Mouse (Mus musculus) heart, embryonic 12.5 days (tissue): ENCODE measurements around the gene Dpf3. TPM values are rescaled to one million over a fixed set of nuclear protein-coding genes. Genes with fewer than 3 reads are reported as not detected.

Experiments used
- ATAC-seq: fragments of 200-750 bp; cut with Nextera tagmentation; 2 replicates; pipeline ENCODE4 v1.8.0; 2017; ENCODE audit warnings: moderate TSS enrichment, moderate library complexity; ENCODE audit not compliant: insufficient number of reproducible peaks, low FRiP score
- H3K27ac ChIP-seq: fragments of 300-500 bp; sonication (generic); 2 replicates; pipeline ENCODE4 v1.5.1; 2016; ENCODE audit warnings: mild to moderate bottlenecking, moderate library complexity; ENCODE audit not compliant: poor library complexity, severe bottlenecking
- H3K27me3 ChIP-seq: fragments of 300-500 bp; sonication (generic); replicated peaks from 2 replicates; pipeline ENCODE4 v1.6.1; 2016; ENCODE audit warnings: mild to moderate bottlenecking, moderate library complexity
- H3K36me3 ChIP-seq: fragments of 300-500 bp; sonication (generic); 2 replicates; pipeline ENCODE4 v1.6.1; 2016; ENCODE audit warnings: mild to moderate bottlenecking, moderate library complexity
- H3K4me1 ChIP-seq: fragments of 300-500 bp; sonication (generic); replicated peaks from 2 replicates; pipeline ENCODE4 v1.6.1; 2016; ENCODE audit warnings: mild to moderate bottlenecking
- H3K4me2 ChIP-seq: fragments of 300-500 bp; sonication (generic); 2 replicates; pipeline ENCODE4 v1.6.1; 2016; ENCODE audit warnings: mild to moderate bottlenecking, moderate library complexity
- H3K4me3 ChIP-seq: fragments of 300-500 bp; sonication (generic); 2 replicates; pipeline ENCODE4 v1.5.1; 2016; ENCODE audit warnings: mild to moderate bottlenecking
- H3K9ac ChIP-seq: fragments of 300-500 bp; sonication (generic); 2 replicates; pipeline ENCODE4 v1.6.1; 2016; ENCODE audit warnings: mild to moderate bottlenecking, moderate library complexity
- H3K9me3 ChIP-seq: fragments of 300-500 bp; sonication (generic); replicated peaks from 2 replicates; pipeline ENCODE4 v1.6.1; 2016; ENCODE audit warnings: mild to moderate bottlenecking, moderate library complexity
- WGBS: fragments of 180-500 bp; shearing (Covaris S2); methylation state at CpG from one replicate; pipeline ENCODE4 v1.1.7; 2016; 5-methylcytosine and 5-hydroxymethylcytosine counted together
- polyA plus RNA-seq: library from polyadenylated mRNA; unstranded; fragments of >200 nt; fragmentation: Nextera tagmentation; extraction: Ambion mirVana; gene quantifications from 2 replicates; pipeline ENCODE4 v1.2.1, GENCODE M21; 2016

The Dpf3 gene
- polyA plus RNA-seq, 1 experiment from 2014 or later: 27.1 TPM

GRCm38 (mm10) chr12:83485911-83486670 lies 1.4 kb downstream of the Dpf3 start:
- Histone ChIP-seq H3K36me3 (no peaks in the 10 kb centered on the region), H3K4me2 (peak overlapping the region; percentile 95), H3K9me3 (no peaks in the 10 kb centered on the region; the same call in 1 of the 2 replicates), H3K27me3 (no peaks in the 10 kb centered on the region), H3K4me1 (peaks cover 32% of the 10 kb centered on the region), H3K9ac (peak overlapping the region; percentile 93), H3K27ac (peak overlapping the region; percentile 89), H3K4me3 (peak overlapping the region; percentile 82)
- no peak for ATAC-seq
- WGBS: under 1% methylated on average over 53 of the region's 53 CpGs

- Histone ChIP-seq H3K4me2 (peak overlapping the region; percentile 95), H3K4me1 (peaks cover 33% of the 10 kb centered on the region), H3K27ac (peak overlapping the region; percentile 89), H3K27me3 (no peaks in the 10 kb centered on the region), H3K9me3 (no peaks in the 10 kb centered on the region), H3K36me3 (peaks cover 3% of the 10 kb centered on the region; the same call in 1 of the 2 replicates), H3K9ac (peak overlapping the region; percentile 93), H3K4me3 (peak overlapping the region; percentile 82)
- 2% methylated on average over 24 of the region's 24 CpGs for WGBS
- ATAC-seq: no peak
Measured at GRCm38 (mm10) chr12:83484855-83485745, 2.4 kb downstream of the Dpf3 start.

GRCm38 (mm10) chr12:83483653-83484052 lies 3.9 kb downstream of the Dpf3 start:
- Histone ChIP-seq H3K27ac (peak overlapping the region; percentile 89), H3K4me3 (no peak overlapping the region)
- WGBS: 27% methylated on average over 5 of the region's 5 CpGs

GRCm38 (mm10) chr12:83481439-83481838 lies 6.1 kb downstream of the Dpf3 start:
- peak overlapping the region; percentile 58 for H3K27ac ChIP-seq
- ATAC-seq: no peak
- no peak overlapping the region for H3K4me3 ChIP-seq
- no peaks in the 10 kb centered on the region for H3K27me3 ChIP-seq
- no peak overlapping the region for H3K4me2 ChIP-seq
- WGBS: 60% methylated on average over 4 of the region's 4 CpGs
- no peaks in the 10 kb centered on the region for H3K9me3 ChIP-seq
- H3K36me3 ChIP-seq: peaks cover 5% of the 10 kb centered on the region; the same call in 1 of the 2 replicates
- no peak overlapping the region for H3K9ac ChIP-seq
- H3K4me1 ChIP-seq: peaks cover 47% of the 10 kb centered on the region

More at GRCm38 (mm10) chr12:83483653-83484052, 3.9 kb downstream of the Dpf3 start:
- Histone ChIP-seq H3K36me3 (peaks cover 5% of the 10 kb centered on the region; the same call in 1 of the 2 replicates), H3K9me3 (no peaks in the 10 kb centered on the region), H3K27me3 (no peaks in the 10 kb centered on the region), H3K9ac (no peak overlapping the region), H3K4me1 (peaks cover 36% of the 10 kb centered on the region), H3K4me2 (peak overlapping the region; percentile 95)
- ATAC-seq: no peak

- Histone ChIP-seq H3K4me1 (peaks cover 54% of the 10 kb centered on the region), H3K27me3 (no peaks in the 10 kb centered on the region), H3K9ac (no peak overlapping the region), H3K27ac (peak overlapping the region; percentile 41), H3K36me3 (peaks cover 5% of the 10 kb centered on the region; the same call in 1 of the 2 replicates), H3K9me3 (no peaks in the 10 kb centered on the region), H3K4me3 (no peak overlapping the region), H3K4me2 (no peak overlapping the region)
- no peak for ATAC-seq
- WGBS: 59% methylated on average over 7 of the region's 7 CpGs
Measured at GRCm38 (mm10) chr12:83479818-83480401, 7.6 kb downstream of the Dpf3 start.

- no peaks in the 10 kb centered on the region for H3K27me3 ChIP-seq
- no peak overlapping the region for H3K9ac ChIP-seq
- H3K4me3 ChIP-seq: no peak overlapping the region
- no peaks in the 10 kb centered on the region for H3K9me3 ChIP-seq
- no peak for ATAC-seq
- H3K27ac ChIP-seq: peak overlapping the region; percentile 72
- WGBS: 38% methylated on average over 1 of the region's 1 CpGs
- H3K4me2 ChIP-seq: no peak overlapping the region
- peaks cover 5% of the 10 kb centered on the region; the same call in 1 of the 2 replicates for H3K36me3 ChIP-seq
- peaks cover 53% of the 10 kb centered on the region for H3K4me1 ChIP-seq
Measured at GRCm38 (mm10) chr12:83479140-83479539, 8.4 kb downstream of the Dpf3 start.

GRCm38 (mm10) chr12:83476277-83476676 lies 11.2 kb downstream of the Dpf3 start:
- H3K4me2 ChIP-seq: no peak overlapping the region
- no peak overlapping the region for H3K9ac ChIP-seq
- ATAC-seq: no peak
- H3K36me3 ChIP-seq: peaks cover 5% of the 10 kb centered on the region; the same call in 1 of the 2 replicates
- H3K4me1 ChIP-seq: peaks cover 67% of the 10 kb centered on the region
- H3K9me3 ChIP-seq: no peaks in the 10 kb centered on the region
- no peaks in the 10 kb centered on the region for H3K27me3 ChIP-seq
- 90% methylated on average over 10 of the region's 10 CpGs for WGBS
- H3K4me3 ChIP-seq: no peak overlapping the region
- no peak overlapping the region for H3K27ac ChIP-seq

GRCm38 (mm10) chr12:83475419-83475818 lies 12.1 kb downstream of the Dpf3 start:
- Histone ChIP-seq H3K27ac (no peak overlapping the region), H3K36me3 (peaks cover 5% of the 10 kb centered on the region; the same call in 1 of the 2 replicates), H3K27me3 (no peaks in the 10 kb centered on the region), H3K9me3 (no peaks in the 10 kb centered on the region), H3K4me3 (no peak overlapping the region), H3K9ac (no peak overlapping the region), H3K4me1 (peaks cover 69% of the 10 kb centered on the region), H3K4me2 (no peak overlapping the region)
- WGBS: 49% methylated on average over 6 of the region's 6 CpGs
- no peak for ATAC-seq

GRCm38 (mm10) chr12:83473987-83474600 lies 13.4 kb downstream of the Dpf3 start:
- WGBS: 40% methylated on average over 5 of the region's 5 CpGs
- ATAC-seq: no peak
- Histone ChIP-seq H3K27me3 (no peaks in the 10 kb centered on the region), H3K4me3 (no peak overlapping the region), H3K9me3 (no peaks in the 10 kb centered on the region), H3K27ac (peak overlapping the region; percentile 56), H3K4me2 (0 out of 2 replicates have a peak overlapping the region, but pooled peaks have one; percentile 12), H3K36me3 (no peaks in the 10 kb centered on the region), H3K9ac (no peak overlapping the region), H3K4me1 (peaks cover 75% of the 10 kb centered on the region)

- Histone ChIP-seq H3K27ac (no peak overlapping the region), H3K9ac (no peak overlapping the region), H3K36me3 (no peaks in the 10 kb centered on the region), H3K27me3 (no peaks in the 10 kb centered on the region), H3K4me1 (peaks cover 73% of the 10 kb centered on the region), H3K4me2 (no peak overlapping the region), H3K4me3 (no peak overlapping the region), H3K9me3 (no peaks in the 10 kb centered on the region)
- peak; percentile 45; the same call in 1 of the 2 replicates for ATAC-seq
- WGBS: 43% methylated on average over 7 of the region's 7 CpGs
Measured at GRCm38 (mm10) chr12:83471760-83472159, 15.8 kb downstream of the Dpf3 start.
